Mouse (Mus musculus): ENCODE results near the gene Tbc1d5. TPM values are rescaled to one million over a fixed set of nuclear protein-coding genes. Genes with fewer than 3 reads are reported as not detected.

Tbc1d5 gene
- polyA plus RNA-seq (2012; rRNA removed): 10.8 and 11.6 TPM in 2 replicates
- 10.5 and 10.7 TPM in 2 replicates for polyA plus RNA-seq (2014; fragmentation: Nextera tagmentation; extraction: Ambion mirVana)

DNA sequence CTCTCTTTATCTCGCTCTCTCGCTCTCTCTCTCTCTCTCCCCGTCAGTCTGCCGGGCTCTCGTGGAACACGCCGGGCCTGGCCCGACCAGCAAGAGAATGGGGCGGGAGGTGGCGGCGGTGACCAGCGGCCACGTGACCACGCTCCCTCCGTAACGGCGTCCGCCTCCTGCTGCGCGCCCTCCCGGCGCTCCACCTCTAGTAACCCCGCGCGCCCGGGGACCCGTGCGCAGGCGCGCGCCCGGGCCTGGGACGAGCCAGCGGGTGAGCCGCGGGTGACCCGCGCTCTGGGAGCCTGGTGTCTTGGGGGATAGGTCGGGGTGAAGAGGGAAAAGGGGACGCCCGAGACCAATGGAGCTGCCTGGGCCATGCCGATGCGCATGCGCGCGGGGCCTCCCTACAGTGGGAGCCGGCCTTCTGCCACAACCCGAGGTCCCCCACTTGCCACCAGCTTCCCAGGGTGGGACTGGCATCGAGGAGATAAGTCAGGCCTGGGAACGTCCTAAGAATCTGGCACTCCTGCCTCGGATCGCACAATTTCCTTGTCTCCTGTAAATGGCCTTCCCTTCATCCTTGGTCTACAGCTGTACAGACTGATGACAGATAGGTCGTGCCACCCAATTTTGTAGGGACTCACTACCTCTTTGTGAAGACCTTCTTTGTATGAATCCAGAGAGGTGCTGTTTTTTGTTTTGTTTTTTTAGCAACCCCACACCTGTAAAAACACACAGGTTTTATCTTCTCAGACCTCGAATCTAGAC is at the start of gene Tbc1d5:
TSS of gene Tbc1d5 (minus strand) at position 158 of the 759 bp plus-strand sequence.
- no peaks in the 10 kb centered on the region for H3K9me3 ChIP-seq (ENCODE audit: control insufficient read depth, low read length)
- peak within 1 kb of the TSS; percentile 93 for H3K27ac ChIP-seq (replicated peaks; ENCODE audit: low read depth, low read length)
- peak within 1 kb of the TSS; percentile 58 for H3K4me2 ChIP-seq (replicated peaks; ENCODE audit: low read depth, low read length, severe bottlenecking)
- no peaks in the 10 kb centered on the region for H3K27me3 ChIP-seq (ENCODE audit: control insufficient read depth, insufficient read depth, low read length)
- H3K9ac ChIP-seq (ENCODE audit: low read depth, low read length, severe bottlenecking): peak within 1 kb of the TSS; percentile 97
- TF ChIP-seq POLR2A (IDR thresholded peaks at IDR 0.05; ENCODE audit: borderline replicate concordance, extremely low read depth, insufficient read depth, insufficient read length): peak; percentile 84; the same call in 1 of the 2 replicates
- H3K4me3 ChIP-seq (replicated peaks; ENCODE audit: low read length): peak within 1 kb of the TSS; percentile 83
- 2% methylated on average over 47 of the region's 54 CpGs for WGBS
- H3K36me3 ChIP-seq (ENCODE audit: control insufficient read depth, insufficient read depth, low read length): no peaks in the 10 kb centered on the region
- ATAC-seq (ENCODE audit: low FRiP score, low read depth) (peak; percentile 93), DNase-seq (ENCODE audit: low spot score) (peak; percentile 85)
- peaks cover 7% of the 10 kb centered on the region for H3K4me1 ChIP-seq (ENCODE audit: control insufficient read depth, insufficient read depth, low read length)

DNA sequence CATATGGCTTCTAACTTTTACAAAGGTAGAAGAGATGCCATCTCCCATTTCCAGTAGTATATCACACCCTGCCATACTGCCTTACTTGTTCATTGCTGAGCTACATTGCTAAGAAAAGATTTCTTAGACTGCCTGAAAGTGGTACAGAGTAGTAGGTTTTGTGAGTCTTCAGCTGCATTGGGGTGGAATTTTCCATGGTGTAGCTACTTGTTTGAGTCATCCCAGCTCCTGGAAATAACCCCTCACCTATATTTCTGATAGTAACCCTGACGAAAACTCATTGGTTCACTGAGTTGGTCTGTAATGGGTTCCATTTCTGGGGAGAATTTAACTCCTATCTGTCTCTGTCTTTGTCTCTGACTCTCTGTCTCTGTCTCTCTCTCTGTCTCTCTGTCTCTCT is 46.9 kb upstream of the Tbc1d5 start:
- no peak for DNase-seq (ENCODE audit: low spot score)
- Histone ChIP-seq H3K4me2 (replicated peaks; ENCODE audit: low read depth, low read length, severe bottlenecking) (no peak overlapping the region), H3K4me1 (ENCODE audit: control insufficient read depth, insufficient read depth, low read length) (no peaks in the 10 kb centered on the region), H3K36me3 (ENCODE audit: control insufficient read depth, insufficient read depth, low read length) (no peaks in the 10 kb centered on the region), H3K9ac (ENCODE audit: low read depth, low read length, severe bottlenecking) (no peak overlapping the region), H3K27ac (replicated peaks; ENCODE audit: low read depth, low read length) (no peak overlapping the region), H3K4me3 (replicated peaks; ENCODE audit: low read length) (no peak overlapping the region), H3K27me3 (ENCODE audit: control insufficient read depth, insufficient read depth, low read length) (no peaks in the 10 kb centered on the region), H3K9me3 (ENCODE audit: control insufficient read depth, low read length) (no peaks in the 10 kb centered on the region)
- no peak for TF ChIP-seq POLR2A (IDR thresholded peaks at IDR 0.05; ENCODE audit: borderline replicate concordance, extremely low read depth, insufficient read depth, insufficient read length)
- ATAC-seq (ENCODE audit: low FRiP score, low read depth): no peak
- whole genome bisulfite sequencing: 77% methylated on average over 1 of the region's 1 CpGs

DNA sequence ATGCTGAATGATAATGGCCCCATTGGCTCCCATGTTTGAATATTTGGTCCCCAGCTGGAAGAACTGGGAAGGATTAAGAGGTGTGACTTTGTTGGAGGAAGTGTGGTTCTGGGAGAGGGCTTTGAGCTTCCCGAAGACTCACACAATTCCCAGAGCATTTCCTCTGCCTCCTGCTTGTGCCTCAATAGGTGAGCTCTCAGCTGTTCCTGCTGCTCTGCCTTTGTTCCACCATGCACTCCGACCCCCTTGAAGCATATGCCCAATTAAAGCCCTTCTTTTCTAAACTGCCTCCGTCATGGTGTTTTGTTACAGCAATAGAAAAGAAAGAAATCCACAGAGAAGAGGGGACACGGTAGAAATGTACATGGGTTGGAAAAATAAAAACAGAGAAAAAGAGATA is 44.0 kb upstream of the Tbc1d5 start:
- Histone ChIP-seq H3K4me3 (replicated peaks; ENCODE audit: low read length) (no peak overlapping the region), H3K4me2 (replicated peaks; ENCODE audit: low read depth, low read length, severe bottlenecking) (no peak overlapping the region), H3K27ac (replicated peaks; ENCODE audit: low read depth, low read length) (no peak overlapping the region), H3K36me3 (ENCODE audit: control insufficient read depth, insufficient read depth, low read length) (no peaks in the 10 kb centered on the region), H3K27me3 (ENCODE audit: control insufficient read depth, insufficient read depth, low read length) (no peaks in the 10 kb centered on the region), H3K4me1 (ENCODE audit: control insufficient read depth, insufficient read depth, low read length) (no peaks in the 10 kb centered on the region), H3K9ac (ENCODE audit: low read depth, low read length, severe bottlenecking) (no peak overlapping the region), H3K9me3 (ENCODE audit: control insufficient read depth, low read length) (no peaks in the 10 kb centered on the region)
- ATAC-seq (ENCODE audit: low FRiP score, low read depth) (no peak), DNase-seq (ENCODE audit: low spot score) (no peak)
- 33% methylated on average over 4 of the region's 4 CpGs for WGBS
- TF ChIP-seq POLR2A (IDR thresholded peaks at IDR 0.05; ENCODE audit: borderline replicate concordance, extremely low read depth, insufficient read depth, insufficient read length): no peak

DNA sequence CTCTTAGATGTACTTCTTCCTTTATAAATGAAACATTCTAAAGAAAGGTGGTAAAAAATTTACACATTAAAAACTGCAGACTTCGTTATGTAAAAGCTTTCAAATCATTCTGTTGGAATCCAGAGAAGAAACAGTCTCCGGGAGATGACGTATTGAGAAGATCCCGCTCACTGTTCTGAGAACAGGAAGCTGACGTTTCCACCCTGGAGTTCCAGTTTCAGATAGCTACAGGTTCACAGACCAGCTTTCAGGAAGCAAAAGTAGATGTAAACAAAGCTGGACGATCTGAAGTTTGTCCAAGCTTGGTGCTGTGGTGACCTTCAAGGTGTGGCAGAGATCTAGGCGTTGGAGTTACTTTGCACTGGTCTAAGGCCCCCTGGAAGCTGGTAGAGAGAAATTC is 41.9 kb upstream of the Tbc1d5 start:
- WGBS: 78% methylated on average over 7 of the region's 7 CpGs
- H3K4me3 ChIP-seq (replicated peaks; ENCODE audit: low read length): no peak overlapping the region
- H3K27me3 ChIP-seq (ENCODE audit: control insufficient read depth, insufficient read depth, low read length): no peaks in the 10 kb centered on the region
- H3K4me1 ChIP-seq (ENCODE audit: control insufficient read depth, insufficient read depth, low read length): no peaks in the 10 kb centered on the region
- H3K9ac ChIP-seq (ENCODE audit: low read depth, low read length, severe bottlenecking): no peak overlapping the region
- TF ChIP-seq POLR2A (IDR thresholded peaks at IDR 0.05; ENCODE audit: borderline replicate concordance, extremely low read depth, insufficient read depth, insufficient read length): no peak
- DNase-seq (ENCODE audit: low spot score) (no peak), ATAC-seq (ENCODE audit: low FRiP score, low read depth) (no peak)
- no peak overlapping the region for H3K27ac ChIP-seq (replicated peaks; ENCODE audit: low read depth, low read length)
- H3K36me3 ChIP-seq (ENCODE audit: control insufficient read depth, insufficient read depth, low read length): no peaks in the 10 kb centered on the region
- no peaks in the 10 kb centered on the region for H3K9me3 ChIP-seq (ENCODE audit: control insufficient read depth, low read length)
- H3K4me2 ChIP-seq (replicated peaks; ENCODE audit: low read depth, low read length, severe bottlenecking): no peak overlapping the region

DNA sequence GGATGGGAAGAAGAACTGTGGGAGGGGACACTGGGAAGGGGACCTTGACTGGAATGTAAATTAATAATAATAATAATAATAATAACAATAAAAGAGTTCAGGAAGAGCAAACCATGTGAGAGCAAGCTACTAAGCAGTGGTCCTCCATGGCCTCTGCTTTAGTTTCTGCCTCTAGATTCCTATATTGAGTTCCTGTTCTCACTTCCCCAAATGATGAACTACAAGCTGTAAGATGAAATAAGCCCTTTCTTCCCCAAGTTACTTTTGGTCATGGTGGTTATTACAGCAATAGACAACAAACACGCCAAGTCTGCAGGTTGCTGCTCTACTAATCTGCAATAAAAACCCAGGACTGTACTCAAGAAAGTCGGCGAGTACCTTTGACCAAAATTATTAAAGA is 40.7 kb upstream of the Tbc1d5 start:
- no peak overlapping the region for H3K4me2 ChIP-seq (replicated peaks; ENCODE audit: low read depth, low read length, severe bottlenecking)
- H3K9me3 ChIP-seq (ENCODE audit: control insufficient read depth, low read length): no peaks in the 10 kb centered on the region
- no peak overlapping the region for H3K27ac ChIP-seq (replicated peaks; ENCODE audit: low read depth, low read length)
- no peak for TF ChIP-seq POLR2A (IDR thresholded peaks at IDR 0.05; ENCODE audit: borderline replicate concordance, extremely low read depth, insufficient read depth, insufficient read length)
- H3K4me3 ChIP-seq (replicated peaks; ENCODE audit: low read length): no peak overlapping the region
- no peaks in the 10 kb centered on the region for H3K27me3 ChIP-seq (ENCODE audit: control insufficient read depth, insufficient read depth, low read length)
- no peak overlapping the region for H3K9ac ChIP-seq (ENCODE audit: low read depth, low read length, severe bottlenecking)
- H3K4me1 ChIP-seq (ENCODE audit: control insufficient read depth, insufficient read depth, low read length): no peaks in the 10 kb centered on the region
- ATAC-seq (ENCODE audit: low FRiP score, low read depth) (no peak), DNase-seq (ENCODE audit: low spot score) (no peak)
- 89% methylated on average over 3 of the region's 3 CpGs for WGBS
- no peaks in the 10 kb centered on the region for H3K36me3 ChIP-seq (ENCODE audit: control insufficient read depth, insufficient read depth, low read length)

Data from limb, embryonic 14.5 days (tissue).